Mouse (Mus musculus): Measurements from ENCODE around the gene Pdss2.
"Not testable (repeated sequence)": the region's sequence is repeated elsewhere in the genome, so short reads cannot be mapped to it uniquely, and the experiment has no call there.

Gene Pdss2

GRCm38 (mm10) chr10:43244262-43244806 lies 23.0 kb downstream of the Pdss2 start:
- no peak for DNase-seq

- DNase-seq = no peak
These were observed 24.3 kb downstream of the Pdss2 start for GRCm38 (mm10) chr10:43245461-43246200.

GRCm38 (mm10) chr10:43247994-43248393 lies 26.7 kb downstream of the Pdss2 start:
- no peak for DNase-seq

- no peak for DNase-seq
These were observed 31.0 kb downstream of the Pdss2 start for GRCm38 (mm10) chr10:43252324-43252723.

- not testable (repeated sequence) for DNase-seq
These were observed 35.7 kb downstream of the Pdss2 start for GRCm38 (mm10) chr10:43256965-43257364.

GRCm38 (mm10) chr10:43257500-43257899 lies 36.2 kb downstream of the Pdss2 start:
- DNase-seq = not testable (repeated sequence)

- DNase-seq = peak; percentile 55 to 59
These were observed 50.0 kb downstream of the Pdss2 start for GRCm38 (mm10) chr10:43271318-43271717.

- DNase-seq = no peak
These were observed 51.1 kb downstream of the Pdss2 start for GRCm38 (mm10) chr10:43272381-43272780.

- no peak for DNase-seq
These were observed 51.8 kb downstream of the Pdss2 start for GRCm38 (mm10) chr10:43273057-43273456.

- no peak for DNase-seq
These were observed 54.2 kb downstream of the Pdss2 start for GRCm38 (mm10) chr10:43275446-43275845.

- no peak for DNase-seq
These were observed 54.9 kb downstream of the Pdss2 start for GRCm38 (mm10) chr10:43276116-43276659.

GRCm38 (mm10) chr10:43277266-43278145 lies 56.2 kb downstream of the Pdss2 start:
- DNase-seq = no peak

GRCm38 (mm10) chr10:43279637-43280288 lies 58.5 kb downstream of the Pdss2 start:
- DNase-seq = no peak

GRCm38 (mm10) chr10:43285541-43285940 lies 64.3 kb downstream of the Pdss2 start:
- DNase-seq = no peak

- DNase-seq = no peak
These were observed 69.4 kb downstream of the Pdss2 start for GRCm38 (mm10) chr10:43290638-43291230.

- DNase-seq = no peak
These were observed 70.0 kb downstream of the Pdss2 start for GRCm38 (mm10) chr10:43291333-43291736.

GRCm38 (mm10) chr10:43292454-43292853 lies 71.2 kb downstream of the Pdss2 start:
- no peak for DNase-seq

GRCm38 (mm10) chr10:43294331-43294730 lies 73.0 kb downstream of the Pdss2 start:
- DNase-seq = no peak

GRCm38 (mm10) chr10:43308105-43308810 lies 87.0 kb downstream of the Pdss2 start:
- no peak for DNase-seq

GRCm38 (mm10) chr10:43310781-43311392 lies 89.6 kb downstream of the Pdss2 start:
- DNase-seq = peak; percentile 67 to 73

GRCm38 (mm10) chr10:43312211-43312610 lies 90.9 kb downstream of the Pdss2 start:
- peak in 1 of 2 experiments; percentile 19 for DNase-seq

Data from kidney, adult 8-10 months (tissue).